Comparison of ENCODE assay signal across 8 mouse cellular contexts in the genomic region with DNA sequence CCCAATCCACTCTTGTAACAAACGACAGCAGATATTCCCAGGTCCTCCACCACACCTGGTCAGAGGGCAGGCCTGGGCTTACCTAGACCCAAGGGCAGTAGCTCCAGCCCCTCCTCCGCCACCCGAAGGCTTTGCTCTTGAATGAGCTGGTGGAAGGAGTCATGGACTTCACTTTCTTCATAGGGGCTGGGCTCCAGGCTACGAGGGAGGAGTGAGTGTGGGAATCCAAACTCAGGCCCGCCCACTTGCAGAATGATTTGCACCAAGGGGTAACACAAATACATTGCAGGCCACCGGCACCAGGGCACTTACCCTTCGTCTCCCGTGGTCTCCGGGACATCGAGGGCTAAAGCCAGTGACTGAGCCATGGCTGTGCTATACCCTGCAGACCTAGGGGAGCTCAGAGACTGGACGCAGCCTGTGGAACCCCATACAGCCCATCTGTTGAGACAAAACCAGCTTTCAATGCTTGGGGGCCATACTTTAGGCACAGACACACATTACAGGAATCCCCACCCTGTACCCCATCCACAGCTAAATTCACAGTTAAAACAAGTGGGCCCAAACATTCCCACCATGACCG. TPM values are rescaled to one million over a fixed set of nuclear protein-coding genes. Genes with fewer than 3 reads are reported as not detected.
DNase-seq lines count a peak whose midpoint lies in the region; ATAC-seq and TF ChIP-seq lines count a peak whose summit lies in the region.

No protein-coding gene starts in this region.

- no peaks in the 10 kb centered on the region for H3K27me3 ChIP-seq in testis, adult 2 months (ENCODE audit: control insufficient read depth, insufficient read depth, low read length)
- H3K27me3 ChIP-seq in erythroblast, embryonic 14.5 days (ENCODE audit: control insufficient read depth), result no peaks in the 10 kb centered on the region; the same call in 1 of the 2 replicates
- no peaks in the 10 kb centered on the region for H3K27me3 ChIP-seq in intestine, embryonic 15.5 days (replicated peaks)

- DNase-seq in testis, postnatal 10 days (ENCODE audit: low spot score), result no peak
- DNase-seq in lung, adult 2 months, result peak; percentile 33
- DNase-seq in spleen, postnatal 14 days (ENCODE audit: low spot score in 2 of 2), result peak; percentile 40 to 49
- DNase-seq in cerebellum, adult 11-12 months, result no peak
- no peak for DNase-seq in urinary bladder, postnatal 10 days (ENCODE audit: low spot score)

- TF ChIP-seq POLR2A in testis, adult 2 months (IDR thresholded peaks at IDR 0.05; ENCODE audit: control insufficient read depth, low read depth, low read length), result no peak
- peak; percentile 43; the same call in 1 of the 2 replicates for TF ChIP-seq POLR2A in lung, adult 2 months (IDR thresholded peaks at IDR 0.05; ENCODE audit: borderline replicate concordance, extremely low read depth, low read depth, low read length)

- no peak for ATAC-seq in intestine, embryonic 15.5 days

- H3K4me2 ChIP-seq in intestine, embryonic 15.5 days (replicated peaks), result peak overlapping the region; percentile 89

- H3K27ac ChIP-seq in testis, adult 2 months (ENCODE audit: control insufficient read depth, insufficient read depth, low read depth, low read length), result peak overlapping the region; percentile 88
- peak overlapping the region; percentile 92 for H3K27ac ChIP-seq in intestine, embryonic 15.5 days

- peak overlapping the region; percentile 65 for H3K9ac ChIP-seq in intestine, embryonic 15.5 days

- WGBS in intestine, embryonic 15.5 days, result 44% methylated on average over 12 of the region's 12 CpGs
- WGBS in lung, adult 2 months, result 26% methylated on average over 12 of the region's 12 CpGs

- H3K36me3 ChIP-seq in testis, adult 2 months (ENCODE audit: control insufficient read depth, insufficient read depth, low read length), result no peaks in the 10 kb centered on the region
- peaks cover 70% of the 10 kb centered on the region for H3K36me3 ChIP-seq in erythroblast, embryonic 14.5 days (ENCODE audit: control insufficient read depth)
- H3K36me3 ChIP-seq in intestine, embryonic 15.5 days, result no peaks in the 10 kb centered on the region

- no peak for TF ChIP-seq CTCF in testis, adult 2 months (IDR thresholded peaks at IDR 0.05; ENCODE audit: control insufficient read depth, insufficient read depth, insufficient replicate concordance, low read depth, low read length)
- TF ChIP-seq CTCF in lung, adult 2 months (IDR thresholded peaks at IDR 0.05; ENCODE audit: insufficient read depth, low read length), result no peak

- H3K4me1 ChIP-seq in testis, adult 2 months (ENCODE audit: control insufficient read depth, insufficient read depth, low read length), result peaks cover 29% of the 10 kb centered on the region
- peaks cover 78% of the 10 kb centered on the region for H3K4me1 ChIP-seq in erythroblast, embryonic 14.5 days (ENCODE audit: control insufficient read depth)
- H3K4me1 ChIP-seq in intestine, embryonic 15.5 days (replicated peaks), result peaks cover 48% of the 10 kb centered on the region
- peaks cover 9% of the 10 kb centered on the region for H3K4me1 ChIP-seq in lung, adult 2 months (ENCODE audit: control insufficient read depth, insufficient read depth, low read length)

- peak overlapping the region; percentile 76 for H3K4me3 ChIP-seq in testis, adult 2 months (ENCODE audit: control insufficient read depth, low read depth, low read length)
- H3K4me3 ChIP-seq in erythroblast, embryonic 14.5 days (replicated peaks), result peak overlapping the region; percentile 79
- H3K4me3 ChIP-seq in intestine, embryonic 15.5 days (replicated peaks), result peak overlapping the region; percentile 50
- peak overlapping the region; percentile 58 for H3K4me3 ChIP-seq in lung, adult 2 months (replicated peaks; ENCODE audit: extremely low read depth, low read depth, low read length)

- no peaks in the 10 kb centered on the region for H3K9me3 ChIP-seq in erythroblast, embryonic 14.5 days (ENCODE audit: control insufficient read depth, low read length)
- H3K9me3 ChIP-seq in intestine, embryonic 15.5 days, result no peaks in the 10 kb centered on the region

RNA-seq across cellular contexts. Expression of gene Tmc8, which starts 2.9 kb away (rescaled TPM):
- 1.2 TPM in 2 replicates for polyA plus RNA-seq in testis, adult 2 months (2012; rRNA removed)
- 39.5 and 54.7 TPM in 2 replicates for polyA plus RNA-seq in erythroblast, embryonic 14.5 days (2012)
- polyA plus RNA-seq in intestine, embryonic 15.5 days (2015; fragmentation: Nextera tagmentation; extraction: Ambion mirVana), result 6.6 and 7.7 TPM in 2 replicates
- 12.0 and 12.8 TPM in 2 replicates for polyA plus RNA-seq in lung, adult 2 months (2012; rRNA removed)

RNA-seq across cellular contexts. Expression of gene Tmc6, which starts 3.1 kb away (rescaled TPM):
- 9.7 and 10.1 TPM in 2 replicates for polyA plus RNA-seq in testis, adult 2 months (2012; rRNA removed)
- 61.5 and 62.4 TPM in 2 replicates for polyA plus RNA-seq in erythroblast, embryonic 14.5 days (2012)
- 28.3 and 34.7 TPM in 2 replicates for polyA plus RNA-seq in intestine, embryonic 15.5 days (2015; fragmentation: Nextera tagmentation; extraction: Ambion mirVana)
- polyA plus RNA-seq in lung, adult 2 months (2012; rRNA removed), result 55.7 and 56.0 TPM in 2 replicates

RNA-seq across cellular contexts. Expression of gene 6030468B19Rik, which starts 18.5 kb away (rescaled TPM):
- not detected in 2 replicates for polyA plus RNA-seq in testis, adult 2 months (2012; rRNA removed)
- polyA plus RNA-seq in erythroblast, embryonic 14.5 days (2012), result 202 and 213 TPM in 2 replicates
- polyA plus RNA-seq in intestine, embryonic 15.5 days (2015; fragmentation: Nextera tagmentation; extraction: Ambion mirVana), result 1.1 and 1.2 TPM in 2 replicates
- 0.18 and 0.33 TPM in 2 replicates for polyA plus RNA-seq in lung, adult 2 months (2012; rRNA removed)

RNA-seq across cellular contexts. Expression of gene Gm20708, which starts 30.5 kb away (rescaled TPM):
- 1.0 TPM in 1 of 2 replicates, not detected in the other for polyA plus RNA-seq in testis, adult 2 months (2012; rRNA removed)
- 0.16 TPM in 2 replicates for polyA plus RNA-seq in erythroblast, embryonic 14.5 days (2012)
- polyA plus RNA-seq in intestine, embryonic 15.5 days (2015; fragmentation: Nextera tagmentation; extraction: Ambion mirVana), result 0.26 and 0.38 TPM in 2 replicates
- polyA plus RNA-seq in lung, adult 2 months (2012; rRNA removed), result 0.06 TPM in 1 of 2 replicates, not detected in the other

RNA-seq across cellular contexts. Expression of gene Syngr2, which starts 30.5 kb away (rescaled TPM):
- 21.3 and 32.5 TPM in 2 replicates for polyA plus RNA-seq in testis, adult 2 months (2012; rRNA removed)
- 7.2 and 10.2 TPM in 2 replicates for polyA plus RNA-seq in erythroblast, embryonic 14.5 days (2012)
- 135 and 151 TPM in 2 replicates for polyA plus RNA-seq in intestine, embryonic 15.5 days (2015; fragmentation: Nextera tagmentation; extraction: Ambion mirVana)
- 180 and 191 TPM in 2 replicates for polyA plus RNA-seq in lung, adult 2 months (2012; rRNA removed)

Comparison
In these comparisons a context has a peak if more than half of its experiments do, and no peak if none do; other contexts are left out.
1. DNase-seq: peak in lung, adult 2 months (single experiment) and spleen, postnatal 14 days (2 of 2); none in testis, postnatal 10 days (single experiment), cerebellum, adult 11-12 months (single experiment) and urinary bladder, postnatal 10 days (single experiment).
2. RNA of gene 6030468B19Rik, which starts 18.5 kb away (polyA plus RNA-seq): 202 to 213 TPM in erythroblast, embryonic 14.5 days; 1.1 to 1.2 TPM in intestine, embryonic 15.5 days, 0.18 to 0.33 TPM in lung, adult 2 months and not detected in testis, adult 2 months; every median in the first group is over 10 times any median in the second.
3. Peak in every context shown above with its lines, with median percentiles within 50 percentile points of each other: H3K4me3 ChIP-seq.